Mouse (Mus musculus) liver, embryonic 12.5 days (tissue): Measurements from ENCODE around the gene Gm2000. TPM values are rescaled to one million over a fixed set of nuclear protein-coding genes. Genes with fewer than 3 reads are reported as not detected.

Experiments used
- ATAC-seq: fragments of 200-750 bp; cut with Nextera tagmentation; 2 replicates; pipeline ENCODE4 v1.8.0; 2017; ENCODE audit warnings: moderate number of reproducible peaks, mild to moderate bottlenecking, moderate library complexity
- H3K27ac ChIP-seq: fragments of 300-500 bp; sonication (generic); 2 replicates; pipeline ENCODE4 v1.5.1; 2016; ENCODE audit warnings: mild to moderate bottlenecking
- H3K27me3 ChIP-seq: fragments of 300-500 bp; sonication (generic); replicated peaks from 2 replicates; pipeline ENCODE4 v1.6.1; 2016; ENCODE audit warnings: mild to moderate bottlenecking, moderate library complexity
- H3K36me3 ChIP-seq: fragments of 300-500 bp; sonication (generic); 2 replicates; pipeline ENCODE4 v1.6.1; 2016; ENCODE audit warnings: mild to moderate bottlenecking, moderate library complexity
- H3K4me1 ChIP-seq: fragments of 300-500 bp; sonication (generic); 2 replicates; pipeline ENCODE4 v1.6.1; 2016
- H3K4me2 ChIP-seq: fragments of 300-500 bp; sonication (generic); 2 replicates; pipeline ENCODE4 v1.6.1; 2016; ENCODE audit warnings: mild to moderate bottlenecking, moderate library complexity
- H3K4me3 ChIP-seq: fragments of 300-500 bp; sonication (generic); 2 replicates; pipeline ENCODE4 v1.5.1; 2016; ENCODE audit warnings: mild to moderate bottlenecking, moderate library complexity
- H3K9ac ChIP-seq: fragments of 300-500 bp; sonication (generic); 2 replicates; pipeline ENCODE4 v1.6.1; 2016; ENCODE audit warnings: mild to moderate bottlenecking, moderate library complexity
- H3K9me3 ChIP-seq: fragments of 300-500 bp; sonication (generic); replicated peaks from 2 replicates; pipeline ENCODE4 v1.6.1; 2016; ENCODE audit warnings: mild to moderate bottlenecking, moderate library complexity
- WGBS: fragments of 180-500 bp; shearing (Covaris S2); methylation state at CpG from one replicate; pipeline ENCODE4 v1.1.7; 2016; ENCODE audit not compliant: insufficient replicate concordance; 5-methylcytosine and 5-hydroxymethylcytosine counted together
- polyA plus RNA-seq: library from polyadenylated mRNA; unstranded; fragments of >200 nt; fragmentation: Nextera tagmentation; extraction: Ambion mirVana; gene quantifications from 2 replicates; pipeline ENCODE4 v1.2.1, GENCODE M21; 2016

The Gm2000 gene
- polyA plus RNA-seq, 1 experiment from 2014 or later: 857 TPM

- no peak for ATAC-seq
- Histone ChIP-seq H3K9ac (no peak overlapping the region), H3K36me3 (no peaks in the 10 kb centered on the region), H3K4me2 (no peak overlapping the region), H3K27ac (no peak overlapping the region), H3K4me1 (no peaks in the 10 kb centered on the region), H3K4me3 (no peak overlapping the region), H3K27me3 (no peaks in the 10 kb centered on the region), H3K9me3 (no peaks in the 10 kb centered on the region)
- WGBS: 25% methylated on average over 2 of the region's 2 CpGs
These were observed 36.7 kb downstream of the Gm2000 start for GRCm38 (mm10) chr1:156402491-156402890.

DNA sequence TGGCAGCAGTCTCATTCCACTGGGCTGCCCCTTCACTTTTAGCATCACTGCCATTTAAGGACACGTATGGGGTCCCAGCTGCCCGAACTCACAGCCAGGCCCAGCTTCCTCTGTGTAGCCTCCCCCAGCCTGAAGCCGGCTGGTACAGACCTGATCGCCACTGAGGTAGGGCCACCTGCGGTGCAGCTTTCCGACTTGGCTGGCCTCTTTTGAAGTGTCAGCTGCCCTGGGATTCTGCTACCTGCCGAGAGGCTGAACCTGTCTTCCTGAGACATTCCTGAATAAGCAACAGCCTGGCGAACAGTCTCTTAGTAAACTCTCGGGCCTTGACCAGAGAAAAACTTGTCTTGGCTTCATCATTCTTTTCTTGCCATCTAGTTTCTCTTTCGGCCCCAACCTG is 37.4 kb downstream of the Gm2000 start:
- WGBS: 65% methylated on average over 10 of the region's 10 CpGs
- ATAC-seq: no peak
- H3K4me2 ChIP-seq: no peak overlapping the region
- no peak overlapping the region for H3K27ac ChIP-seq
- no peak overlapping the region for H3K4me3 ChIP-seq
- no peaks in the 10 kb centered on the region for H3K27me3 ChIP-seq
- no peaks in the 10 kb centered on the region for H3K9me3 ChIP-seq
- no peaks in the 10 kb centered on the region for H3K36me3 ChIP-seq
- H3K9ac ChIP-seq: no peak overlapping the region
- H3K4me1 ChIP-seq: peaks cover 5% of the 10 kb centered on the region

DNA sequence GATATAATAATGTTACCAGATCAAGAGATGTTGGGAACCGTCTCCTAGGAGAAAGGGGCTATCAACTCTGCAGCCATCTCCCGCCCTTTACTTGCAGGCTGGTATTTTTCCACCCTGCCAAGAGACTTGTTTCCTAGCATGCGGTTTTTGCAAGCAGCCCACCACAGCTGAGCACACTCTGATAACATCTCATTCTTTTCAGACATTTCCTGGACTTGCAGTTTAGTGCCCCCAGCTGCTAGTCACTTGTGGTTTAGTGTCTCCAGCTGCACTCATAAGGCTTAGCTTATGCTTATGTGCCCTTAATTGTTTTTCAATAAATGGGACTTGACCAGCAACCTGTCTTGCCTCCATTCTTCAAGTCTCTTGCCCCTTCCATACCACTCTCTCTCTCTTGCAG is 42.2 kb downstream of the Gm2000 start:
- Histone ChIP-seq H3K4me1 (peaks cover 9% of the 10 kb centered on the region), H3K36me3 (no peaks in the 10 kb centered on the region), H3K4me3 (no peak overlapping the region), H3K4me2 (no peak overlapping the region), H3K27me3 (no peaks in the 10 kb centered on the region), H3K9me3 (no peaks in the 10 kb centered on the region), H3K27ac (no peak overlapping the region), H3K9ac (no peak overlapping the region)
- no peak for ATAC-seq
- WGBS: 13% methylated on average over 3 of the region's 3 CpGs

GRCm38 (mm10) chr1:156408521-156408920 is 42.7 kb downstream of the Gm2000 start:
- WGBS: 50% methylated on average over 4 of the region's 4 CpGs
- no peaks in the 10 kb centered on the region for H3K27me3 ChIP-seq
- no peak overlapping the region for H3K27ac ChIP-seq
- no peak overlapping the region for H3K9ac ChIP-seq
- no peak overlapping the region for H3K4me2 ChIP-seq
- H3K4me1 ChIP-seq: peaks cover 9% of the 10 kb centered on the region
- H3K4me3 ChIP-seq: no peak overlapping the region
- no peaks in the 10 kb centered on the region for H3K9me3 ChIP-seq
- H3K36me3 ChIP-seq: no peaks in the 10 kb centered on the region
- ATAC-seq: no peak

Other genes starting within 250 kb of the Gm2000 start
- 0.10 and 0.17 TPM in 2 replicates for gene Fam163a, start 161.0 kb upstream of the Gm2000 start, polyA plus RNA-seq
- gene Tdrd5, start 62.4 kb upstream of the Gm2000 start, polyA plus RNA-seq: 0.10 and 0.30 TPM in 2 replicates
- gene Nphs2, start 55.3 kb upstream of the Gm2000 start, polyA plus RNA-seq: not detected in 2 replicates
- 0.23 TPM in 1 of 2 replicates, not detected in the other for gene Axdnd1, start 55.1 kb downstream of the Gm2000 start, polyA plus RNA-seq
- gene Soat1, start 108.3 kb downstream of the Gm2000 start, polyA plus RNA-seq: 19.5 and 24.3 TPM in 2 replicates
- gene Gm10031, start 158.0 kb downstream of the Gm2000 start, polyA plus RNA-seq: 0.18 and 0.29 TPM in 2 replicates
- gene Abl2, start 192.7 kb downstream of the Gm2000 start, polyA plus RNA-seq: 2.4 and 2.5 TPM in 2 replicates